Mouse (Mus musculus) thymus, postnatal 10 days (tissue): Measurements from ENCODE around the gene Sptssa.
"Not testable (repeated sequence)": the region's sequence is repeated elsewhere in the genome, so short reads cannot be mapped to it uniquely, and the experiment has no call there.

Source experiments
- DNase-seq, 2 experiments: peaks; one replicate each; pipeline ENCODE4 v3.0.0; 2021; ENCODE audit warnings: low spot score in 2 of 2

The Sptssa gene

DNA sequence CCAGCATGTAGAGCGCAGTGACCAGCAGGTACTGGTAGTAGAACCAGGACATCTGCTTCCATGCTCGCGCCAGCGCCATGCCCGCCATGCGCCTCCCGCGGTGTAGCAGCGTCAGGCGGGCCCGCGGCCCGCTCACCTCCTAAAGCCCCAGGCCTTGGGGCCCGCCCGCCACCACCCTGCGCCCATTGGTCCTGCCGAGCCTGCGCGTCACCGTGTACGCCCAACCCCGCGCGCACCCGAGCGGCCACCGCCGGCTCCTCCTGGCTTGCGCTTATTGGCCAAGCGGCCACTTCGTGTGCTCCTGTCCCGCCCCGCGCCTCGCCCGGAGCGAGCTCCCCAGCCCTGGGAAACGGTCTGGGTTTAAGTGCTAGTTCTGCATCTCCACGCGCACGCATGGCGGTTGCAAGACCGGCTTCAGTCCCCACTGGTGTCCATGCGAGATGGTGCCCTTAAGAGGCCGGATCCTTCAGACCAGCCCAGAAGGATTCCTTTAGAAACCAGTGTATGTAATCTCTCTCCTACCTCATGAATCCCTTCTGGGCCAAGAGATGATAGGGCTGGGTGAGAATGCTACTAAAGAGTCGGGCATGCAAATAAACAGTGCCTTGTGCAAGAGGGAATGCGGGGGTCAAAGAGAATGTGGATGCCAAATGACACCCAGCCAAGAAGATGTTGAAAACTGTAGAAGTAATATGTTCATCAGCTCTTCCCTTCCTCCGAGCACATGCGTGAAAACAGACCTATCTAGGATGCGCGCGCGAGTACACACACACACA lies at the start of gene Sptssa:
Gene Sptssa, minus strand, starts transcription at position 178 of the 776 bp plus-strand sequence.
- peak; percentile 92 for DNase-seq

DNA sequence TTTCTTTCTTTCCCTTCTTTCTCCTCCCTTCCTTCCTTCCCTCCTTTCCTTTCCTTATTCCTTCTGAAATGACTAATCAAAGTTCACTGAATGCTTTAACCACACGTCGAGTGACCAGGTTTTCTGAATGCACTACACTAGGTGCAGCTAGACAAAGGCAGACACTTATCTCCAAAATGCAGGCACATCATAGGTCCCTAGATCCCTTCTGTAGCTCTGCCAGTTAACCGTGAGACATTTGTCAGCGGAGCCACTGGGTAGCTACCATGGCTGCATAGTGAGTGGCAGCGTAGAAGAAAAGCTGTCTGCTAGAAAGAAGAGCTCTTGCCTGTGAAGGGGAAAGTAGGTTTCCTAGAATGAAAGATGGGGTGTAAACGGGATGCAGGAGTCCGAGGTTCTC lies 43.0 kb upstream of the Sptssa start:
- no peak for DNase-seq

DNA sequence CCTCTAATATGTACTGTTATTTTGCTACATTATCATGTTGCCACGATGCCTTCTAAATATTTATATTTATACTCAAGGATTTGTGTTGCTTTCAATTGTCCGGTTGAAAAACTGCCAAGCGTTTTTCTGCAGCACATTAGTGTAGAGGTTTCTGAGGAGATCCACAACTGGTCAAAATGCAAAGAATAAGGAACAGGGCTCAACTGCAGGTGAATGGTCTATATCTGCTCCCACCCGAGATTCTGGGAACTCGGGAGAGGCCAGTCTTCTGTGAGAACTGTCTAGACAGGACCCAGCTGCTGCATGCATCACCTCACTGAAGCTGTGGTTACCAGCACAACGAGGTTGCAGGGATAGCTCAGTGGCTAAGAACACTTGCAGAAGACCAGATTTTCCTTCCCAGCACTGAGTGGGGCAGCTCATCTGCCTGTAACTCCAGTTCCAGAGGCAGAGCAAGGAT lies 41.4 kb upstream of the Sptssa start:
- DNase-seq: no peak

DNA sequence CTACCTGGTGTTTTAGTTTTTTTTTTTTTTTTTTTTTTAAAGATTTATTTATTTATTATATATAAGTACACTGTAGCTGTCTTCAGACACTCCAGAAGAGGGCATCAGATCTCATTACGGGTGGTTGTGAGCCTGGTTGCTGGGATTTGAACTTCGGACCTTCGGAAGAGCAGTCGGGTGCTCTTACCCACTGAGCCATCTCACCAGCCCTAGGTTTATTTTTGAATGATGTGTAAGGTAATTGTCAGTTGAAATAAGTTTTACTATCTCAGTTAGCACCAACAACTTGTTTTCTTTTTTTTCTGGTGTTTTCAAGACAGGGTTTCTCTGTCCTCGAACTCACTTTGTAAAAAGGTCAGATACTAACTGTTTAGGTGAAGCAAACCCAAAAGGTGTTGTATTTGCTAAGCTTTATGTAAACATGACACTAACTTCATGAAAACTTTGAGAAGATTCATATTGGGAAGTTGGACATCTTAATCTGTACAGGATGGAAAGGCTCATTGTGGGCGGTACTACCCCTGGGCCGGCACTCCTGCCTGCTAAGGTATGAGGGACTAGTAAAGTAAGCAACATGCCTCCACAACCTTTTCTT lies 40.7 kb upstream of the Sptssa start:
- peak; percentile 37 to 45 for DNase-seq

DNA sequence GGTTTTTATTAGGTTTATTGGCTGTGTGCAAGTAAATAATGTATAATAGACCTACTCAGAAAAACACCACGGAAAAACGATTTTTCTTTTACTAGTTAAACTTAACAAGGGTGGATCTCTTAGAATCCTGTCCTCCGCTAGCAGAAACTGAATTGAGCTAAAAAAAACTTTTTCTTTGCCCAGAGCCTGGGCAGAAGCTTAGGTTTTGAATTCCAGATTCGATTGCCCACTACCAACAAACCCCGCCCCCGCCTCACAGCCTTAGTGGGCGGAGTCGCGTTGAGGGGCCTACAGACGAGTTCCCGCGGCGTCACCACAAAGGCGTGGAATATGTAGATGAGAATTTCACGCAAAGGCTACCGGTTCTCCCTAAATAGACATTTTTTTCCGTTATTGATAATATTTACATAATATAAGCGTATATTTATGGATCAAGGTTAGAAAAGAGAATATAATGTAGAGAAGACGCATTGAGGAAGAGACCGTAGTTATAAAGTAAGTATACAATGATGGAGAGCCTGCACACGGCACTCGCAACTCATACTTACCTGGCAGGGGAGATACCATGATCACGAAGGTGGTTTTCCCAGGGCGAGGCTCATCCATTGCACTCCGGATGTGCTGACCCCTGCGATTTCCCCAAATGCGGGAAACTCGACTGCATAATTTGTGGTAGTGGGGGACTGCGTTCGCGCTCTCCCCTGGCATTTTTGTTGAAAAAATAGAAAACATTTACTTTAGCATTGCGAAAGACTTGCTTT lies 40.0 kb upstream of the Sptssa start:
- DNase-seq: peak; percentile 95 to 96

DNA sequence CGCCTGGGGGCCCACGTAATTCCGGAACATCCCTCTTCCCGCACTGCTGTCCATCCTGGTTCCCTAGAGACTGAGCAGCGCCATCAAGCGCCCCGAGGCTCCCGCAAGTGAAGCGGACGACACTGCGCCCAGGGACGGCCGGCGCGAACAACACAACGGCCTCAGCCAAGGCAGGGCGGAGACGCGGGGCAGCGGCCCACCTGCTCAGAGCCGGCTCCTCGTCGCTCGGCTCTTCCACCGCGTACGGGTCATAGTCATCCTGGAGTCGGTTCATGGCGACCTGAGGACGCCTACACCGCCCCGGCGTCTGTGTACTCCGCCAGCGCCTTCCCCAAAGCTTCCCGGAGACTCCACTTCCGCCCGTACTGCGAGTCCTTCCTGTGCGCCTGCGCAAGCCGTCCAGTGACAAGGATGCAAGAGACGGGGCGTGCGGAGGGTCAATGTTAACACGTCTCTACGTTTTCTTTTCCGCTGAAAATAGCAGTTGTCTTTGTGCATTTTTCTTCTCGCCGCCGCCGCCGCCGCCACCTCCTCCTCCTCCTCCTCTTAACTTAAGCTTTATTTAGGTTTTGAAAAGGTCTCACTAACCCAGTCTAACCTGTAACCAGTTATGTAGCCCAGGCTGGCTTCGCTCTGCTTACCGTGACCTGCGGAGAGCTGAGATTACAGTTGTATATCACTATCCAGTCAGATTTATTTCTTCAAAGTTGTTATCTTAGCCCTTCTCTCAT lies 39.3 kb upstream of the Sptssa start, which contains the start of gene Eapp:
Gene Eapp, minus strand, starts transcription at position 387 of the 731 bp plus-strand sequence.
- DNase-seq: peak; percentile 93 to 96

DNA sequence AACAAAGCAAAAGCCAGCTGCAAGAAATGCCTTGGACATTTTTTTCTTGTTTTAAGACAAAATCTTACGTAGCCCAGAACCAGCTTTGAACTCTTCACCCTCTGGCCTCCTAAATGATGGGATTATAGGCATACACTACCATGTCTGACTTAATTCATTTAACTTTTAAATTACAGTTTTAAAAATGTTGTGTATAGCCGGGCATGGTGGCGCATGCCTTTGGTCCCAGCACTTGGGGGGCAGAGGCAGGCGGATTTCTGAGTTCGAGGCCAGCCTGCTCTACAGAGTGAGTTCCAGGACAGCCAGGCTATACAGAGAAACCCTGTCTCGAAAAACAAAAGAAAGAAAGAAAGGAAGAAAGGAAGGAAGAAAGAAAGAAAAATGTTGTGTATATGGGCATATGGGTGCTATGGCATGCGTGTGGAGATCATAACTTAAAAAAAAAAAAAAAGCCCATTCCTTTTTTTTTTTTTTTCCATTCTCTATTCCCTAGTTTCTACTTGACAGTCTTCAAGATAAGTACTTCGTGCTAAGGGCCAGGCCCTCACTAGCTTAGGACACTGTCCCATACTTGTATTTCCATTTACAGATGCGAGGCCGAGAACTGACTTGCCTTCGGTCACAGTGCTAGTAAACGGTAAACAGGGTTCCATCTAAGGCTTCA lies 38.6 kb upstream of the Sptssa start:
- no peak for DNase-seq

DNA sequence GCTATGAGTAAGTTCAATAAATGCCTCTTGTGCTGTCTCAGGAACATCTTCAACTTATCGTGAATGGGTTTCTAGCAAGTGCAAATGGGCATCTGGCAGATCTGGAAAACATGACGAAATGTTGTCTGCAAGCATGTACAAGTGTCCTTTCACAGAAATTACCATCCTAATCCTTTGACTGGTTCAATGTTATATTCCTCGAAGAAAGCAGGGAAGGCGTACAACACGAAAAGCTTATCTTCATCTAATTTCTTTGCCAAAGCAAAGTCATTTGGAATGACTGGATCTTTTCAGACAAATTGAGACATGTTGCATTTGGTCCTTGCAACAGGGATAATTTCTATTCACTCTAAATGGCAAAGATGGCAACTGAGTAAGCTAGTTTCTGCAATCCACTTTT lies 32.7 kb upstream of the Sptssa start:
- no peak for DNase-seq

DNA sequence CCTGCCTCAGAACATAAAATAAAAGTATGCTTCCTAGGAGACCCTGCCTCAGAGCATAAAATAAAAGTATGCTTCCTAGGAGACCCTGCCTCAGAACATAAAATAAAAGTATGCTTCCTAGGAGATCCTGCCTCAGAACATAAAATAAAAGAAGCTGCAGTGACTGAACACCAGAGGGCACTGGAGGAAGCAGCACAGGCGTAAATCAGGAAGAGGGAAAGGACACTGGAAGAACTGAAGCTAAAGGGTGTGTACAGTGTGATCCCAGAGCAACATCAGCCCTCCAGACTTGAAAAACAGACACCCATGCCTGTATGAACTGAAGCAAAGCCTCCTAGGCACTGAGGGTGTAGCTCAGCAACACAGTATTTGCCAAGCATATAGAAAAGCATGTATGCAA lies 26.8 kb upstream of the Sptssa start:
- no peak for DNase-seq

DNA sequence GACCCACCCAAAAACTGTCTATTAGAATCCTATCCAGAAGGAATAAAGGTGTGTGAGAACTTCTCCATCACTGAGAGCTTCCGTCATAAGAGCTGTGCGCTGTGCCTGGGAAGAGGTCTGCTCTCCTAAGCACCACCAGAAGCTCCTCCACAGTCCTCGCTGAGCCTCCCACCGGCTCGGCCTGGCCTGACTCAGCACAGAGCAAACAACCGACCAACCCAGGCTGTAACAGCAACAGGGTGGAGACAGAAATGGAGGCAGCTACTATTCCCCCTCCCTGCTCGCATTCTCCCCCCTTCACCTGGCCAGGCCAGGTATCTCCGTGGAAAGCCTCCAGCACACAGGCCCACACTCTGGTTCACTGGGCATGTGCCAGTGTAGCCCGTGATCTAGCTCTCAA lies 20.3 kb upstream of the Sptssa start:
- no peak for DNase-seq

DNA sequence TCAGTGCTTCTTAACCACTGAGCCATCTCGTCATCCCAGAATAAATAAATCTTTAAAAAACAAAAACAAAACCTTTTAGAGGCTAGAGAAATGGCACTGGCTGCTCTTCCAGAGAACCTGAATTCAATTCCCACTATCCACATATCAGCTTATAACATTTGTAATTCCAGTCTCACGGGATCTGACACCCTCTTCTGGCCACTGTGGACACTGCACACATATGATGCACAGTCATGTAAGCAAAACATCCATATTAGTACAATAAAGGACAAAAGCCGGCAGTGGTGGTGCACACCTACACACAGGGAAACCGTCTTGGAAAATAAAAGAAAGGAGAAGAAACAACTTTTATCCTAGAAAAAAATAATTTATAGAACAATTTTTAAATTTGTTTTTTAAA lies 19.0 kb upstream of the Sptssa start:
- no peak for DNase-seq

DNA sequence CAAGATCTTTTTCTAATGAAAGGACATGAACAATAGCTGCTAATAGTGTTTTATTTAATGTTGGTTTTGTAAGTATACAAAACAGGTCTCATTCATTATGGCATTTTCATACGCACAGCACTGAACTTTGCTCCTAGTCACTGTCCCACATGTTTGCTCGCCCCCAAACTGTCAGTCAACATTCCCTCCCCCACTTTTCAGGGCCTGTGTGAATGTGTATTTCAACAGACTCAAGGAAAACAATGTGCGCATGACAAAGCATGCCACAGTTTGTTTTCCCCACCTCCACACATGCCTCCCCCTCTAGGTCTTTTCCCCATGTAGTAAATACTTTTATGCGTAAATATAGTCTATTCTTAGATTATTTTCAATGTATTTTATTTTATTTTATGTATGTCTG lies 14.9 kb upstream of the Sptssa start:
- no peak for DNase-seq

DNA sequence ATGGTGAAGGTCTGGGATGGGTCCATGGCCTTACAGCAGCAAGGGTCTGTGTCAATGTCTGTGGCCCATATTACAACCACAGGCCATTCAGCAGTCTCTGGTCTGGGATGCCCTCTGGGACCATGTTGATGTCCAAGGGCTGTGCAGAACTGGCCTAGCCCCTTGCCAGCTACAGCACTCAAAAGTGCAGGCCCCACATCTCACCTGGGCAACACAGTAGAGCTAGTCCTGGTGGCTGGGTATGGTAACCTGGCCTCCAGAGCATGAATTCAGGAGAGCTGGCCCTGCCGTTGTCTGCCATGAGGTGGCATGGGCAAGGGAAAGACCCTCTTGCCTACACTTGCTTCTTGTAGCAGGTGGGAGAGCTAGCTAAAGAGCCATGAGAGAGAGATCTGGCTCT lies 11.8 kb upstream of the Sptssa start:
- no peak for DNase-seq

DNA sequence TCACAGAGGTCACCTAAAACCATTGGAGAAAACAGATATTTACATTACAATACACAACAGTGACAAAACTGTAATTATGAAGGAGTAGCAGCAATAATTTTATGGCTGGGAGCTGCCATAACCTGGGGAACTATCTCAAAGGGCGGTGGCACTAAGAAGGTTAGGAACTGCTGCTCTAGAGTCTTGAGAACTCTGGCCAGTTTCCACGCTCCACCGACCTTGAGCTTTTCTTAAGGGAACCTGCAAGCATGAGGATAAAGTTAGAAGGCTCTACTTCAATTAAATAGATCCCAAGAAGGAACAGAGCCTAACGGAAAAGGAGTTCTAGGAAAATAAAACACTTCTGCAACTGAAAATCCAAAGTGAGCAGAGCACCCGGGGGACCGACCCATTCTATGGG lies 9.2 kb upstream of the Sptssa start:
- DNase-seq: no peak

DNA sequence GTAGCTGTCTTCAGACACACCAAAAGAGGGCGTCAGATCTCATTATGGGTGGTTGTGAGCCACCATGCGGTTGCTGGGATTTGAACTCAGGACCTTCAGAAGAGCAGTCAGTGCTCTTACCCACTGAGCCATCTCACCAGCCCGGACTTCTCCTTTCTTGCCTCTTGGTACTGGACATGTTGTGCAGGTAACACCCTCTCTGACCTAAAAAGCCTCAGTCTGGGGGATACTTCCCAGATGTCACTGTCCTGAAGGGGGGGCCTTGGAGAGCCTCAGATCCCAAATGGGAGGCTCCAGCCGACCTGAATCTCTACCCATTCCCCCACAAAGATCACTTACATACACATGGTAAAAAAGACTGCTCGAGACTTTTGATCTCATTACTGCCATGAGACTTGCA lies 5.1 kb upstream of the Sptssa start:
- DNase-seq: not testable (repeated sequence)

DNA sequence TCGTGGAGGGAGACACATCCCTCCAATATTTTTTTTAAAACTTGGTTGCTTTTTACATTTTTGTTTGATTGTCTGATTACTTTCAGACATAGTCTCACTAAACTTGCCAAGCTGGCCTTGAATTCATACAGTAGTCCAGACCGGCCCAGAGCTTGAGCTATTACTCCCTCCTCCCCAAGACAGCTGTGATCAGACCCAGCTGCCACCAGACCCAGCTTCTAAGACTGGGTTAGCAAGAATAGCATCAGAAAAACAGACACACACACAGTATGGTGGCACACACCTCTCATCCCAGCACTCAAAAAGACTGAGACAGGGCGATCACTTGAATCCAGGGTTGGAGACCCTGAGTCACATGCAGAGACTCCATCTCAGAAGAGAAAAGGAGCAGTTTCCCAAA lies 3.5 kb upstream of the Sptssa start:
- no peak for DNase-seq

DNA sequence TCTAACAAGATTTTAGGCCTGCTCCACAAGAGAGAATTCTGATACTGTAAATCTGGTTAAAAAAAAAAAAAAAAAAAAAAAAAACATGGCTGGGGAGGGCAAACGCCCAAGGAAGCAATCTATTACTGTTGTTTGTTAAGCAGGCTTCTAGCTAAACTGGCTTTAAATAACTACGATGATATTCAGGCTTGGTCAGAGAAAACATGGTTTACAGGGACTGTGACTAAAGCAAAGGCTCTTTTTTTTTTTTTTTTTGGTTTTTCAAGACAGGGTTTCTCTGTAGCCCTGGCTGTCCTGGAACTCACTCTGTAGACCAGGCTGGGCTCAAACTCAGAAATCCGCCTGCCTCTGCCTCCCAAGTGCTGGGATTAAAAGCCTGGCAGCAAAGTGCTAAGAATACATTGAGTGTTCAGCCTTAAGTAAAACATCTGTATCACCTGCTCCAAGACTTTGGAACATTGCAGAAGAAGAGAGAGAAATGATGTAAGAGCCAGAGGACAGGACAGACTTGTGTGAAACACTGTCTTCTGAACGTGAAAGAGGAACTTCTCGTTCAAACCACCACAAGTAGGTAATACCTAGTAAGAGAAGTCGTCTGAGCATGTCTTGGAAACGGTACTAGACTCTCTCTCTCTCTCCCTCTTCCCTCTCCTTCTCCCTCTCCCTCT lies 2.2 kb upstream of the Sptssa start:
- no peak for DNase-seq

DNA sequence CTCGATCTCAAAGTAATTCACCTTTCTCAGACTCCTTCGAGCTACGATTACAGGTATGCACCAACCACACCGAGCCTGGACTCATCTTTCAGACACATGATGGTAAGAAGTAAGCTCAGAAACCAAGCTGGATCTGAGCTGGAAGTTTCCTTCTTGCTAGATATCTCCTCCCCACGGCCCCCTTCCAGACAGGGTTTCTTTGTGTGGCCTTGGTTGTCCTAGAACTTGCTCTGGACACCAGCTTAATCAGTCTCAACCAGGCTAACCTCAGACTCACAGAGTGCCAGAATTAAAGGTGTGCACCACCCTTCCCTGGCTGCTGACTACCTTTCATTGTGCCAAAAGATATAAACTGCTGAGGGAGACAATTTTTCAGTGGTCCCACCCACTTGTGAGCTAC lies 1.6 kb upstream of the Sptssa start:
- no peak for DNase-seq

DNA sequence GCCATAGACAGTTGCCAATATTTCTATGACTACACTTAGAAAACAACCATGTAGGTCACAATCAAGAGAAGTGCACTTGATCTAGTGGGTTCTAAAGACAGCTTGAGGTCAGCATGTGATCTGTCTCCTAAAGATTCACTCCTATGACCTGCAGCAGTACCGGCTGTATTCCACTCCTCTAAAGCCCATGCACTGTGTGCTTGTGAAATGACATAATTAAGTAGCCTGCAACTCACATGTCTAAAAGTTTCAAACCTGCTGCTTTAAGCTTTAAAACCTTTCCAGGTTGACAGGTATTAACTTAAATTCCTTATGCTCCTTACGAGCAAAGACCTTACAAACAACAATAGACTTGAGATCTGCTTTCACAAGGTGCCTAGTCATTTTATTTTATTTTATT lies 853 bp upstream of the Sptssa start:
- no peak for DNase-seq

DNA sequence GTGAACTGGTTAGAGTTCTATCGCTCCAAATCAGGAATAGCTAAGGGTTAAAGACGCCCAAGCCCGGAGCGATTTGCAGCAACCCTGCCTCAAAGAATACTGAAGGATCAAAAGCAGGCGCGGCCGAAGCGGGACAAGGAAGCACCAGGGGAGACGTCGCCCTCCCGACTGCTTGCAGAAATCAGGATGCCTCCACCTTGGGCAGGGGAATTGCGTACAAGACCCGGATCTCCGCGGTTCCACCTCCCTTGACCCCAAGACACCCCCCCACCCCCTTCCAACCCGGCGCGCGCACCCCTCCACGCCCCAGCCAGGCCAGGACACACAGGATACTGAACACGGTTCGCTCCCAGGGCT lies 356 bp downstream of the Sptssa start:
- no peak for DNase-seq
